Mouse (Mus musculus): Measurements from ENCODE around the gene Rfx6.

DNA sequence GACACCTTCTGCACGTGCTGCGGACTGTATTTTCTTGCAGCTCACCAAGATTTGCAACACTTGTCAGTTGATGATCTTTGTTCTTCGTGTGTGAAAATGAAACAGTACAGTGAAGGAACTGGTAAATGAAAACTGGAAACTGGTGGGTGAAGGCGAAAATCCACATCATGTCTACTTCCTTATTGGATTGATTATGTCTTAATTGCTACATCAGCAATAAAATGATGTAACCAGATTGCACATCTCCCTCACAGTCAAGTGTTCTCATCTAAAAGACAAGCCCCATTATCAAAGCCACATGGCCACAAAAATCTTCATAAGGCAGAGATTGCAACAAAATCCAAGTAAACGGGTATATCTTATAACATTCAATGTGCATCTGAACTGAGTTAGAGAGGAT lies 83.9 kb downstream of the Rfx6 start:
- TF ChIP-seq MXI1 (IDR thresholded peaks at IDR 0.05; ENCODE audit: low read depth, low read length) (no peak), CTCF (IDR thresholded peaks at IDR 0.05 in 2 of 3, conservative IDR thresholded peaks at IDR 0.05 in 1 of 3; ENCODE audit: control insufficient read depth in 1 of 3, insufficient read depth in 1 of 3, low read depth in 2 of 3, low read length in 3 of 3, poor library complexity in 1 of 3, severe bottlenecking in 1 of 3) (no peak), GATA1 (IDR thresholded peaks at IDR 0.05; ENCODE audit: low read depth, low read length) (no peak), EP300 (IDR thresholded peaks at IDR 0.05; ENCODE audit: low read depth in 1 of 2, low read length in 2 of 2) (no peak), POLR2A (IDR thresholded peaks at IDR 0.05; ENCODE audit: control insufficient read depth in 1 of 2, insufficient read depth in 1 of 2, low read depth in 1 of 2, low read length in 2 of 2, poor library complexity in 1 of 2) (no peak), RAD21 (IDR thresholded peaks at IDR 0.05; ENCODE audit: low read depth, low read length) (no peak), RCOR1 (IDR thresholded peaks at IDR 0.05; ENCODE audit: low read depth, low read length) (no peak), MAFK (IDR thresholded peaks at IDR 0.05; ENCODE audit: borderline replicate concordance, low read depth, low read length) (no peak)
